ENCODE assay signal across 8 mouse cellular contexts in genomic region chr10:60531349-60531748, GRCm38 (mm10).
DNase-seq lines count a peak whose midpoint lies in the region; ATAC-seq and TF ChIP-seq lines count a peak whose summit lies in the region.

No protein-coding gene starts in this region.

- no peak overlapping the region for H3K4me2 ChIP-seq in hindbrain, embryonic 11.5 days (replicated peaks; ENCODE audit: low read depth, low read length)
- no peak overlapping the region for H3K4me2 ChIP-seq in hindbrain, embryonic 12.5 days (replicated peaks)
- H3K4me2 ChIP-seq in forebrain, embryonic 13.5 days, result no peak overlapping the region
- no peak overlapping the region for H3K4me2 ChIP-seq in stomach, embryonic 15.5 days

- H3K4me3 ChIP-seq in hindbrain, embryonic 11.5 days (ENCODE audit: low read depth, low read length), result no peak overlapping the region
- H3K4me3 ChIP-seq in hindbrain, embryonic 12.5 days, result no peak overlapping the region
- no peak overlapping the region for H3K4me3 ChIP-seq in E14TG2a.4 (replicated peaks; ENCODE audit: low read length)
- H3K4me3 ChIP-seq in forebrain, embryonic 13.5 days, result no peak overlapping the region
- H3K4me3 ChIP-seq in stomach, embryonic 15.5 days (replicated peaks), result no peak overlapping the region

- peak; percentile 66 for TF ChIP-seq CTCF in E14TG2a.4 (conservative IDR thresholded peaks at IDR 0.05; ENCODE audit: low read length)

- peak; percentile 83 for DNase-seq in hindbrain, embryonic 11.5 days (ENCODE audit: low spot score)
- DNase-seq in c-Kit-negative CD71-positive TER-119-positive erythroid progenitor cells, embryonic 14.5 days (ENCODE audit: low read depth, low spot score), result peak; percentile 28
- peak; percentile 67 for DNase-seq in layer of hippocampus, adult 11-12 months (ENCODE audit: low spot score)

- H3K36me3 ChIP-seq in hindbrain, embryonic 11.5 days (ENCODE audit: control insufficient read depth, insufficient read depth, low read length), result no peaks in the 10 kb centered on the region
- H3K36me3 ChIP-seq in hindbrain, embryonic 12.5 days, result no peaks in the 10 kb centered on the region
- H3K36me3 ChIP-seq in E14TG2a.4 (ENCODE audit: insufficient read depth, low read length), result no peaks in the 10 kb centered on the region
- H3K36me3 ChIP-seq in forebrain, embryonic 13.5 days (ENCODE audit: poor library complexity, severe bottlenecking), result no peaks in the 10 kb centered on the region
- no peaks in the 10 kb centered on the region for H3K36me3 ChIP-seq in stomach, embryonic 15.5 days

- no peak overlapping the region for H3K27ac ChIP-seq in hindbrain, embryonic 11.5 days (ENCODE audit: low read depth, low read length)
- no peak overlapping the region for H3K27ac ChIP-seq in hindbrain, embryonic 12.5 days
- H3K27ac ChIP-seq in forebrain, embryonic 13.5 days, result no peak overlapping the region
- no peak overlapping the region for H3K27ac ChIP-seq in stomach, embryonic 15.5 days

- H3K27me3 ChIP-seq in hindbrain, embryonic 11.5 days (ENCODE audit: control insufficient read depth, insufficient read depth, low read length), result no peaks in the 10 kb centered on the region
- H3K27me3 ChIP-seq in hindbrain, embryonic 12.5 days, result peaks cover 11% of the 10 kb centered on the region; the same call in 1 of the 2 replicates
- H3K27me3 ChIP-seq in E14TG2a.4 (ENCODE audit: insufficient read depth, low read length), result no peaks in the 10 kb centered on the region; the same call in 1 of the 2 replicates
- no peaks in the 10 kb centered on the region for H3K27me3 ChIP-seq in forebrain, embryonic 13.5 days
- no peaks in the 10 kb centered on the region for H3K27me3 ChIP-seq in stomach, embryonic 15.5 days (replicated peaks)

- H3K4me1 ChIP-seq in hindbrain, embryonic 11.5 days (replicated peaks; ENCODE audit: control insufficient read depth, insufficient read depth, low read length), result no peaks in the 10 kb centered on the region
- peaks cover 3% of the 10 kb centered on the region; the same call in 1 of the 2 replicates for H3K4me1 ChIP-seq in hindbrain, embryonic 12.5 days
- peaks cover 43% of the 10 kb centered on the region for H3K4me1 ChIP-seq in E14TG2a.4 (replicated peaks; ENCODE audit: low read depth, low read length)
- 0 out of 2 replicates have a peak, but pooled peaks cover under 1% of the 10 kb centered on the region for H3K4me1 ChIP-seq in forebrain, embryonic 13.5 days
- H3K4me1 ChIP-seq in stomach, embryonic 15.5 days, result 0 out of 2 replicates have a peak, but pooled peaks cover under 1% of the 10 kb centered on the region

- no peak overlapping the region for H3K9ac ChIP-seq in hindbrain, embryonic 11.5 days (ENCODE audit: low read depth, low read length)
- H3K9ac ChIP-seq in hindbrain, embryonic 12.5 days, result no peak overlapping the region
- H3K9ac ChIP-seq in forebrain, embryonic 13.5 days, result no peak overlapping the region
- no peak overlapping the region for H3K9ac ChIP-seq in stomach, embryonic 15.5 days

- H3K9me3 ChIP-seq in hindbrain, embryonic 11.5 days (ENCODE audit: control insufficient read depth, low read length), result no peaks in the 10 kb centered on the region
- no peaks in the 10 kb centered on the region for H3K9me3 ChIP-seq in hindbrain, embryonic 12.5 days (replicated peaks)
- no peaks in the 10 kb centered on the region for H3K9me3 ChIP-seq in E14TG2a.4 (ENCODE audit: low read length)
- no peaks in the 10 kb centered on the region for H3K9me3 ChIP-seq in forebrain, embryonic 13.5 days (replicated peaks)
- no peaks in the 10 kb centered on the region for H3K9me3 ChIP-seq in stomach, embryonic 15.5 days

- 0 out of 2 replicates have a peak, but pooled peaks have one; percentile 51 for ATAC-seq in hindbrain, embryonic 11.5 days (ENCODE audit: low FRiP score)
- ATAC-seq in hindbrain, embryonic 12.5 days (ENCODE audit: low FRiP score), result no peak
- peak; percentile 48; the same call in 1 of the 2 replicates for ATAC-seq in forebrain, embryonic 13.5 days
- ATAC-seq in megakaryocyte progenitor cell, adult 5-6 weeks (replicated peaks; ENCODE audit: poor library complexity), result peak; percentile 96
- peak; percentile 16; the same call in 1 of the 2 replicates for ATAC-seq in stomach, embryonic 15.5 days (ENCODE audit: insufficient read depth, low FRiP score, low read depth)

- WGBS in hindbrain, embryonic 11.5 days, result 24% methylated on average over 1 of the region's 2 CpGs
- 28% methylated on average over 2 of the region's 2 CpGs for WGBS in hindbrain, embryonic 12.5 days
- WGBS in forebrain, embryonic 13.5 days, result 7% methylated on average over 2 of the region's 2 CpGs
- WGBS in stomach, embryonic 15.5 days, result 27% methylated on average over 2 of the region's 2 CpGs

Comparison
In these comparisons a context has a peak if more than half of its experiments do, and no peak if none do; other contexts are left out.
1. DNase-seq: peak in every context shown above with its lines; median percentile 83 in hindbrain, embryonic 11.5 days; 67 in layer of hippocampus, adult 11-12 months; 28 in c-Kit-negative CD71-positive TER-119-positive erythroid progenitor cells, embryonic 14.5 days.